Mouse (Mus musculus): ENCODE data around the gene Lrrc15. TPM values are rescaled to one million over a fixed set of nuclear protein-coding genes. Genes with fewer than 3 reads are reported as not detected.

Lrrc15 gene
- polyA plus RNA-seq, 1 experiment from 2014 or later, result 0.23 TPM

GRCm38 (mm10) chr16:30238791-30239190 lies 44.3 kb downstream of the Lrrc15 start:
- no peak for DNase-seq (ENCODE audit: low spot score)

- peak; percentile 86 for DNase-seq (ENCODE audit: low spot score)
Measured at GRCm38 (mm10) chr16:30236091-30236699, 46.9 kb downstream of the Lrrc15 start.

GRCm38 (mm10) chr16:30235577-30235976 lies 47.5 kb downstream of the Lrrc15 start:
- DNase-seq (ENCODE audit: low spot score), result no peak

GRCm38 (mm10) chr16:30234636-30235546 lies 48.2 kb downstream of the Lrrc15 start:
- DNase-seq (ENCODE audit: low spot score), result no peak

- peak; percentile 57 for DNase-seq (ENCODE audit: low spot score)
Measured at GRCm38 (mm10) chr16:30234077-30234476, 49.0 kb downstream of the Lrrc15 start.

- DNase-seq (ENCODE audit: low spot score), result no peak
Measured at GRCm38 (mm10) chr16:30231882-30232604, 51.0 kb downstream of the Lrrc15 start.

- peak; percentile 57 for DNase-seq (ENCODE audit: low spot score)
Measured at GRCm38 (mm10) chr16:30227352-30227751, 55.7 kb downstream of the Lrrc15 start.

- DNase-seq (ENCODE audit: low spot score), result no peak
Measured at GRCm38 (mm10) chr16:30221161-30221782, 61.8 kb downstream of the Lrrc15 start.

Other genes with a start within 250 kb of the Lrrc15 start
- 35.6 and 36.3 TPM in 2 replicates for gene Hes1, start 218.9 kb downstream of the Lrrc15 start, polyA plus RNA-seq (2015; fragmentation: Nextera tagmentation; extraction: Ambion mirVana)
- not detected in 2 replicates for gene Cpn2, start 15.8 kb downstream of the Lrrc15 start, polyA plus RNA-seq (2015; fragmentation: Nextera tagmentation; extraction: Ambion mirVana)
- 1.3 and 1.8 TPM in 2 replicates for gene Gp5, start 27.5 kb upstream of the Lrrc15 start, polyA plus RNA-seq (2015; fragmentation: Nextera tagmentation; extraction: Ambion mirVana)
- 26.4 and 32.9 TPM in 2 replicates for gene Atp13a3, start 122.7 kb upstream of the Lrrc15 start, polyA plus RNA-seq (2015; fragmentation: Nextera tagmentation; extraction: Ambion mirVana)

All from thymus, postnatal 0 days (tissue).